Mouse (Mus musculus) CH12F3 (cell line): Measurements from ENCODE around the gene Wfdc16.
"Not testable (repeated sequence)": the region's sequence is repeated elsewhere in the genome, so short reads cannot be mapped to it uniquely, and the experiment has no call there.

ENCODE experiments used
- in situ Hi-C: fragments of 300-500 bp; cut with MboI; formaldehyde crosslinking; loops from 2 replicates; pipeline ENCODE4 v1.14.3; 2020; ENCODE audit warnings: low sequenced_read_pairs

Wfdc16 gene

GRCm38 (mm10) chr2:164603482-164603881, 35.1 kb downstream of the Wfdc16 start:
- in situ Hi-C loops: loop anchor here (10.0 kb wide), 1 partner anchor 121 kb away; no protein-coding TSS in a partner anchor

- in situ Hi-C loops: loop anchor here (10.0 kb wide), 1 partner anchor 125 kb away; no protein-coding TSS in a partner anchor
Observed at GRCm38 (mm10) chr2:164600179-164600578, 38.4 kb downstream of the Wfdc16 start.

- in situ Hi-C loops: no loop called here
Observed at GRCm38 (mm10) chr2:164593494-164593893, 45.1 kb downstream of the Wfdc16 start, which contains the start of gene Eppin. Gene Eppin, minus strand, starts transcription at chr2:164593594.

GRCm38 (mm10) chr2:164592014-164592413, 46.6 kb downstream of the Wfdc16 start:
- in situ Hi-C loops: no loop called here

GRCm38 (mm10) chr2:164585025-164585725, 53.4 kb downstream of the Wfdc16 start, which contains the start of gene Wfdc6a:
Gene Wfdc6a, minus strand, starts transcription at chr2:164585447.
- in situ Hi-C loops: not testable (repeated sequence)
